Mouse (Mus musculus) ovary, postnatal 36 days (tissue): Measurements from ENCODE around the gene Bola3.
A peak's percentile ranks its signal among the peaks of the same experiment; 100 is the strongest.
"Not testable (repeated sequence)": the region's sequence is repeated elsewhere in the genome, so short reads cannot be mapped to it uniquely, and the experiment has no call there.

Source experiments
- DNase-seq: peaks from one replicate; pipeline ENCODE4 v3.0.0; 2022; ENCODE audit warnings: low spot score, mixed read lengths

The Bola3 gene

GRCm38 (mm10) chr6:83348873-83349272 is at the start of gene Bola3:
Gene Bola3 (plus strand): TSS chr6:83349147.
- no peak for DNase-seq

GRCm38 (mm10) chr6:83300447-83301229 is 48.3 kb upstream of the Bola3 start:
- no peak for DNase-seq

- DNase-seq: no peak
These were observed 47.7 kb upstream of the Bola3 start for GRCm38 (mm10) chr6:83301294-83301693.

DNA sequence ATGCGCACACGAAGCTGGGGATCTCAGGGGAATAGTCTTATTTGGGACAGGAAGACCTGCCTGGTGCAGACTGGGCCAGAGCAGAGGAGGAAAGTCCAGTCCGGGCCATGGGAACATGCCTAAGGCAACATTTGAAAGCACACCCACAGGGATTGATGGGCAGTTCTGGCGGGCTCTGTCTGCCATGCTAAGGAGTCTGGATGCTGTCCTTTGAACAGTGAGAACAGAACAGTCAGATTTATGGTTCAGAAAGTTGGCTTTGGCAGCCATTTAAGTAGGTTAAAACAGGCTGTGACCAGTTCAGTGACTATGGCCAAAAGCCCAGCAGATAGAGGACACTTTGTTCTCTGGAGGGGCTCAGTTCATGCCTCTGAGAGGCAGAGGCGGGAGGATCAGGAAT is 46.7 kb upstream of the Bola3 start:
- no peak for DNase-seq

GRCm38 (mm10) chr6:83309017-83309416 is 39.9 kb upstream of the Bola3 start:
- no peak for DNase-seq

DNA sequence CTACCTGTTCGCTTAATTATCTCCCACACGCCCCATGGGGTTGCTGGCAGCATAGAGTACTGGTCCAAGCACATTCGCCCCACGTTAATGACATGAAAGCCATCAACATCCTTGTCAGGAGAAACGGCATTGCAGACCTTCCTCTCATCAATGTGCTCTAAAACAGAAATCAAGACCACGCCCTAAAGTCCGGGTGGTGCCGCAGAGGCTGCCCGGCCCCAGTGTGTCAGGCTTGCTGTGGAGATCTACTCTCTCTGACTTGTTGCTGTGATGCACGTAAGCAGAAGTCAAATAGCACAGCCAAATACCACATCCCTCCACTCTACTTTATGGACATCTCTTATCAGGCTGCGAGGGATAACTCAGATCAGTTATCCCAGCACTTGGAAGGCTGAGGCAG is 37.7 kb upstream of the Bola3 start:
- DNase-seq: no peak

DNA sequence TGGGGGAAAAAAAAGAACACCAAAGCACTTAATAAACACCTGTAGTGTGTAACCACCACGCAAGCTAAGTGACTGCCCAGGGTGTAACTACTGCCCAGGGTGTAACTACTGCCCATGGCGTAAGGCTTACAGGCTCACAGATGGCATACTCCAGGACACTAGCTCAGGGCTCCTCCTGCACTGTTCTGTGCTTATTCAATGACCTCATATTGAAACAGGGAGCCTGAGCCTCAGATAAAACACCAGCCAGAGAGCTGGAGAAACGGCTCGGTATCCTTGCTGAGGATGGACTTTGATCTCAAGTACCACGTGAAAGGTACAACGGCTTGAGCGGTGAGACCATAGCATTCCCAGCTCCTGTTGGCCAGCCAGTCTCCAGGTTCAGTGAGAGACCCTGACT is 36.9 kb upstream of the Bola3 start:
- DNase-seq: no peak

DNA sequence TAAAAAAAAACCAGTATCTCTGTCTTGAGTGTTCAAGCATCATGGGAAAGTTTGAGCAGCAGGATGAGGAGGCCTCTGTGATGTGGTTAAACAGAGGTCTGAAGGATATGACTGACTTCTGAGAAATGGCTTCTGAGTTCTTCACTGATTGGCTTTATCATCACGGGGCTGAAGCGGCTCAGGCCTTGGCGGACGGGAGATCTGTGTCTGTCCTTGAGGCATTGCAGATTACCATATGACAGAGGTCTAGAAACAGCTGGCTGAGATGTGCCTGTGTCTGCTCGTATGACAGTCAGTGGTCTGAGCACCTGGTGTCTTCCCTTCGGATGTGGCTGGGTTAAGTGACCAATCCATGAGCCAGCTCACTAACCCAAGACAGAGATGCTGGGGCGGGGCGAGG is 36.4 kb upstream of the Bola3 start:
- no peak for DNase-seq

GRCm38 (mm10) chr6:83315293-83315692 is 33.7 kb upstream of the Bola3 start:
- no peak for DNase-seq

DNA sequence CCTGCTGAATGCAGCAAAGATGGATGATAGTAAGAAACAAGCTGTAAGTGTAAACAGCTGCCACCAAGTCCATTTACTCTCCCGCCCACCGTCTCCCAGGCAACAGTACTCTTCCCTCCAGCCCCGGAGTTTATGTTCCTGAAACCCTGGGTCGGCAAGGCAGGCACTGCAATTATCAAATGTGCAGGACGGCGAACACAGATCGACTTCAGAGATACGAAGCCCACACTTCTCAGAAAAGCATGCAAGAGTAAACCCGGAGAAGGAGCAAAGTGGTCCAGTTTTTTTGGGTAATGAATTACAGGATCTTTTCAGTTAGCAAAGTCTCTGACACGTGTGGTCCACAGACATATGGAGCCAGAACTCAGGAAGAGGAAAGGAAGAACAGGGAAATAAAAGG is 32.9 kb upstream of the Bola3 start:
- peak; percentile 27 for DNase-seq

- DNase-seq: peak; percentile 85
These were observed 31.7 kb upstream of the Bola3 start for GRCm38 (mm10) chr6:83317108-83317741.

GRCm38 (mm10) chr6:83321927-83322326 is 27.0 kb upstream of the Bola3 start:
- DNase-seq: no peak

- DNase-seq: no peak
These were observed 26.2 kb upstream of the Bola3 start for GRCm38 (mm10) chr6:83322794-83323193.

DNA sequence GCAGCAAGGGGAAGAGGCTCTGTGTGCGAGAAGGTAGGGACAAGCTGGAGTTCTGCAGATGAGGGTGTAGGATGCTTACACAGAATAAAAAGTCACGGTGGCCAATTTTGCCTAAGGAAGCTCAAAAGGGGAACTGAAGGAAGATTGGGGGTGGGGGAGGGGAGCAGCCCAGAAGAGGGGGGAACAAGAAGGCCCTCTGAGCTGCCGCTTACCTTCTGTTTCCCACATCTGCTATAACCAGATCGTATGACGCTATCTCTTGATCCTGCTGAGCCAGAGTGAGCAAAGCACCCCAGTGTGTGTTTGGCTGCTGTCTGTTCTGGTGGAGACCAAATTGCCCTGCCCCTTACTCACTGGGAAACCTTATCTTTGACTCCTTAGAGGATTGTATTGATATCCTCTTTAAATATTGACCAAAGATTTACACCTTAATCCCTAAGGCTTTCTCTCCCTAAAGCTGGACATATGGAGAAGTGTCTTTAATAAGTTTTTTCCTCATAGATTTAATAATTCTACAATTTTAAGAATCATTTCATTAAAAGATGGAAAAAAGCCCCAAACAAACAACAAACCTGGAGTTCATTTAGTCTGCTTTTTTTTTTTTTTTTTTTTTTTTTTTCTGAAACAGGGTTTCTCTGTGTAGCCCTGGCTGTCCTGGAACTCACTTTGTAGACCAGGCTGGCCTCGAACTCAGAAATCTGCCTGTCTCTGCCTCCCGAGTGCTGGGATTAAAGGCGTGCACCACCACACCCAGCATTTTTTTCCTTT is 25.1 kb upstream of the Bola3 start:
- no peak for DNase-seq

DNA sequence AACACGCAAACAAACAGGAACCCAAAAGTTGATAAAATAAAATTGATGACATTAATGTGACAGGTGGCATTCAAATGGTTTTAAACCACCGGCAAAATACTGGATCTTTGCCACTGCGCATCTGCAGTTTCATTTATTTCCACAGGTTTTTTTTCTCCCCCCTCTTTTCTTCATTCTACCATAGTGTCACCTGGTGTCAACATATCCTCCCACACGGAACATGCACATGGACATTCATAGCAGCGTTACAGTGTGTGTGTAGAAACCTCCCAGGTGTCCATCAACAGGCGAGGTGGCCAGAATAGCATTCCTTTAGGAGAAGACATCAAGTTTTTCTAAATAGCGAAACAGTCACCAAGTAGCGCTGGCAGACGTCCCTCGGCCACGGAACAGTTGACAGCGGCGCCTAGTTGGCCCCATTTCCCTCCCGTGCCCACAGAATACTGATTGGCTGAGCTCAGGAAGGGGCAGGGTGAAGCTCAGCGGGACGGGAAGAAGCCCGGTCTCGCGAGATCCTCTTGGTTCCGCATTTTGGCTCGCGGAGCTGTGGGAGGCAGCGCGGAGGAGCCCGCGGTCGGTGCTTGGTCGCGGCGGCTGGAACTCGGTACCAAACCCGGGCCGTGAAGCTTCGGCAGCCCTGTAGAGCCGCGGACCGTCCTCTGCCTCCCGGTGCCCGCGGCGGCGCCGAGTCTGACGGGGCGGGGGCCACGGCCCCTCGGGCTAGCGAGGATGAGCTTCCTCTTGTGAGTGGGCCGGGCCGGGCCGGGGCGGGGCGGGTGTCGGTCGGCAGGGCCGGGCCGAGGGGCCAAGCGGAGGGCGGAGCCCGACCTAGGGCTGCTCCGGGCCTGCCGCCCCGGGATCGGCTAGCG is 23.2 kb upstream of the Bola3 start, which contains the start of the genes Mthfd2 and Mob1a:
Gene Mthfd2, minus strand, starts transcription at position 384 of the 869 bp plus-strand sequence.
Gene Mob1a, plus strand, starts transcription at position 492 of the 869 bp plus-strand sequence.
- DNase-seq: peak; percentile 92

DNA sequence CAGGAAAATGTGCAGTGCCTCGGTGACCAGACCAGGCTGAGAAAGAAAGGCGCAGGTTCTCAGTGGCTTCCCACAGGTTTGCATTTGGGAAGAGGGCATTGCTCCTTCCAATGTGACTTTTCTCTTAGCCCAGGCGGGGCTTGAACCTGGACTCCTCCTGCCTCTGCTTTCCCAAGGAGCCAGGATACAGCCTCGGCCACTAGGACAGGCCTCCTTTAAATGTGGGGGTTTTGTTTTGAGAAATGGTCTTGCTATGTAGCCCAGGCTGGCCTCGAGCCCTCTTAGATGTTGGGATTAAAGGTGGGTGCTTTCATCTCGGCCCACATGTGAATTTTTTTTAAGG is 22.6 kb upstream of the Bola3 start:
- no peak for DNase-seq

GRCm38 (mm10) chr6:83326761-83327160 is 22.2 kb upstream of the Bola3 start:
- no peak for DNase-seq

DNA sequence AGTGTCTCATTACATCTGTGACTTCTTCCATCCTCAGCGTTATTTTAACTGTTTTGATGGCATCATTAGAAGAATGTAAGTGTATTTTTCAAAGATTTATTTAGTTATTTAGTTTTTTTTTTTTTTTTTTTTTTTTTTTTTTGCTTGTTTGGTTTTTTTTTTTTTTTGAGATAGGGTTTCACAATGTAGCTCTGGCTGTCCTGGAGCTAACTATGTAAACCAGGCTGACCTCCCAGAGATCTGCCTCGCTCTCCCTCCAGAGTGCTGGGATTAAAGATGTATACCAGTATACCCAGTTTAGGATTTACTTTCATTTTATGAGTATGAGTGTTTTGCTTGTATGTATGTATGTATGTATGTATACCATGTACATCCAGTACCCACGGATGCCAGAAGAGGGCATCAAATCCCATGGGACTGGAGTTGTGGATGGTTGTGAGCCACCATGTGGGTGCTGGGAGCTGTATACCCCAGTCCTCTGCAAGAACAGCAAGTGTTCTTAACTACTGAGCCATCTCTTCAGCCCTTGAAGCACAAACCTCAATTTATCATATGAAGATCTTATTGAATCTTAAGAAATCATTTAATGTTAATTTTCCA is 21.3 kb upstream of the Bola3 start:
- no peak for DNase-seq

GRCm38 (mm10) chr6:83341387-83341786 is 7.6 kb upstream of the Bola3 start:
- no peak for DNase-seq

GRCm38 (mm10) chr6:83342957-83343356 is 6.0 kb upstream of the Bola3 start:
- DNase-seq: no peak

DNA sequence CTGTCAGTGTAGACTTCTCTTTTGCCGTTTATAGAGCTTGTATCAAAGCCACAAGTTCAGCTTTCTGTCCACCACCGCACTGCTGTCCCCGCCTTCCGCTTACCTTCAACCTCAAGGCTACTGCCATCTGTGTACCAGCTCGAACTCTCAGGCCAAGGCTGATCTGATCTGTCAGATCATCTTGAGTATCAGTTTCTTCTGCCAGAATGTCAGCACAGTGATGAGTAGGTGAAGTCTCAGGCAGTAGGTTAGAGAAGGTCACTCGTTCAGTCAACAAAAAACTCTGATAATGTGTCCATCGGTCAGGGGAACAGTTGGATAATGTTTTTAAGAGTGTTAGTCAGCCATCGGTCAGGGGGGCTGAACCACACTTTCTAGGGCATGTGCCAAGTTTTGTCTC is 3.7 kb upstream of the Bola3 start:
- DNase-seq: not testable (repeated sequence)
